In genomic region chr5:104465731-104466130, GRCm38 (mm10) we compare ENCODE assay signal across 9 mouse cellular contexts. TPM values are rescaled to one million over a fixed set of nuclear protein-coding genes. Genes with fewer than 3 reads are reported as not detected.
DNase-seq lines count a peak whose midpoint lies in the region; ATAC-seq and TF ChIP-seq lines count a peak whose summit lies in the region.
"Had no signal": no experiment of that assay in that cellular context is flagged by ENCODE, and none has a peak within 500 bp of the region (broad histone marks: within the 10 kb centered on the region; RNA-seq: fewer than 3 reads in every experiment).

No protein-coding gene starts in this region.

- no peak overlapping the region for H3K9ac ChIP-seq in lung, postnatal 0 days (replicated peaks; ENCODE audit: low read depth)
- H3K9ac ChIP-seq: lung, embryonic 15.5 days had no signal

- peak in 1 of 2 experiments; percentile 31 for DNase-seq in layer of hippocampus, adult 2 months (ENCODE audit: low spot score in 2 of 2)
- DNase-seq in layer of hippocampus, postnatal 14 days (ENCODE audit: low spot score in 2 of 2) = no peak
- DNase-seq in adrenal gland, postnatal 36 days = peak; percentile 49
- DNase-seq in gastrocnemius, postnatal 36 days = peak; percentile 47 to 82
- DNase-seq in lung, postnatal 0 days (ENCODE audit: low spot score) = peak; percentile 27
- DNase-seq in spleen, postnatal 14 days (ENCODE audit: low spot score in 2 of 2) = no peak

- peak overlapping the region; percentile 30; the same call in 1 of the 2 replicates for H3K4me3 ChIP-seq in layer of hippocampus, adult 2 months
- no peak overlapping the region for H3K4me3 ChIP-seq in lung, postnatal 0 days (ENCODE audit: low read depth, low read length)
- H3K4me3 ChIP-seq: lung, embryonic 15.5 days had no signal

- H3K27ac ChIP-seq in layer of hippocampus, adult 2 months = peak overlapping the region; percentile 85
- H3K27ac ChIP-seq in lung, postnatal 0 days (ENCODE audit: low read length) = no peak overlapping the region
- H3K27ac ChIP-seq: lung, embryonic 15.5 days had no signal

- H3K4me1 ChIP-seq in lung, postnatal 0 days (ENCODE audit: insufficient read depth, low read depth, low read length) = peaks cover 3% of the 10 kb centered on the region; the same call in 1 of the 2 replicates

- H3K36me3 ChIP-seq in lung, postnatal 0 days (ENCODE audit: insufficient read depth, low read length) = peaks cover 2% of the 10 kb centered on the region; the same call in 1 of the 2 replicates

- H3K27me3 ChIP-seq in lung, postnatal 0 days (replicated peaks; ENCODE audit: insufficient read depth, low read length) = no peaks in the 10 kb centered on the region
- H3K27me3 ChIP-seq: lung, embryonic 15.5 days had no signal

- TF ChIP-seq CTCF in layer of hippocampus, adult 2 months (conservative IDR thresholded peaks at IDR 0.05) = no peak
- no peak for TF ChIP-seq CTCF in lung, postnatal 0 days (IDR thresholded peaks at IDR 0.05)

- 86% methylated on average over 12 of the region's 12 CpGs for whole genome bisulfite sequencing in lung, postnatal 0 days

- H3K4me2 ChIP-seq in lung, postnatal 0 days (replicated peaks; ENCODE audit: low read depth, low read length) = no peak overlapping the region
- H3K4me2 ChIP-seq: lung, embryonic 15.5 days had no signal

- TF ChIP-seq EP300 in lung, postnatal 0 days (IDR thresholded peaks at IDR 0.05) = no peak

- H3K9me3 ChIP-seq in lung, postnatal 0 days (ENCODE audit: low read length) = no peaks in the 10 kb centered on the region
- H3K9me3 ChIP-seq: lung, embryonic 15.5 days had no signal

- ATAC-seq in lung, postnatal 0 days = no peak
- ATAC-seq in erythroblast, adult 5-6 weeks (replicated peaks; ENCODE audit: low FRiP score, poor library complexity, severe bottlenecking) = no peak
- no peak for ATAC-seq in activated CD4-positive, CD25-positive, alpha-beta regulatory T cell, adult 4 months

- intact Hi-C loops in gastrocnemius, postnatal 36 days (cut with DNase I) = no loop called here

RNA-seq across cellular contexts. Expression of gene Pkd2, which starts 6.5 kb away (rescaled TPM):
- 10 to 100 TPM; 33.2 to 38.8 TPM for total RNA-seq in layer of hippocampus, adult 2 months (2021)
- total RNA-seq in layer of hippocampus, postnatal 14 days (2021) = 10 to 100 TPM; 30.7 to 31.0 TPM
- 10 to 100 TPM; 43.4 to 44.1 TPM for total RNA-seq in adrenal gland, postnatal 36 days (2021)
- total RNA-seq in gastrocnemius, postnatal 36 days (2021) = 10 to 100 TPM; 11.1 to 12.2 TPM
- 11.0 and 13.5 TPM in 2 replicates for polyA plus RNA-seq in lung, postnatal 0 days (2015; fragmentation: Nextera tagmentation; extraction: Ambion mirVana)
- 0.21 and 0.38 TPM in 2 replicates for total RNA-seq in erythroblast, adult 5-6 weeks (2015; ENCODE audit: low replicate concordance)
- total RNA-seq in erythroblast, adult 5-6 weeks (2017; ENCODE audit: low replicate concordance) = 0.26 and 0.84 TPM in 2 replicates
- polyA plus RNA-seq in activated CD4-positive, CD25-positive, alpha-beta regulatory T cell, adult 4 months (2017; shearing (Covaris generic)) = under 1 TPM in 1 of 2 experiments, not detected in 1; 0.11 TPM

RNA-seq across cellular contexts. Expression of gene Spp1, which starts 30.8 kb away (rescaled TPM):
- total RNA-seq in layer of hippocampus, adult 2 months (2021) = 1 to 10 TPM; 3.7 to 3.8 TPM
- total RNA-seq in layer of hippocampus, postnatal 14 days (2021) = 1 to 10 TPM; 1.8 to 2.4 TPM
- 100 to 1,000 TPM; 126 to 196 TPM for total RNA-seq in adrenal gland, postnatal 36 days (2021)
- total RNA-seq in gastrocnemius, postnatal 36 days (2021) = 1 to 10 TPM; 1.8 to 5.6 TPM
- polyA plus RNA-seq in lung, postnatal 0 days (2015; fragmentation: Nextera tagmentation; extraction: Ambion mirVana) = 74.4 and 87.1 TPM in 2 replicates
- total RNA-seq in erythroblast, adult 5-6 weeks (2015; ENCODE audit: low replicate concordance) = 4.4 and 16.3 TPM in 2 replicates
- total RNA-seq in erythroblast, adult 5-6 weeks (2017; ENCODE audit: low replicate concordance) = 4.9 and 5.9 TPM in 2 replicates
- under 1 TPM; 0.93 to 0.94 TPM for polyA plus RNA-seq in activated CD4-positive, CD25-positive, alpha-beta regulatory T cell, adult 4 months (2017; shearing (Covaris generic))

RNA-seq across cellular contexts. Expression of gene BC005561, which starts 42.4 kb away (rescaled TPM):
- total RNA-seq in layer of hippocampus, adult 2 months (2021) = 10 to 100 TPM; 12.1 to 14.5 TPM
- total RNA-seq in layer of hippocampus, postnatal 14 days (2021) = 10 to 100 TPM; 13.3 to 15.3 TPM
- 10 to 100 TPM in 1 of 2 experiments, 1 to 10 TPM in 1; 8.8 to 12.6 TPM for total RNA-seq in adrenal gland, postnatal 36 days (2021)
- 1 to 10 TPM; 3.2 to 4.7 TPM for total RNA-seq in gastrocnemius, postnatal 36 days (2021)
- polyA plus RNA-seq in lung, postnatal 0 days (2015; fragmentation: Nextera tagmentation; extraction: Ambion mirVana) = 9.1 and 9.5 TPM in 2 replicates
- total RNA-seq in erythroblast, adult 5-6 weeks (2015; ENCODE audit: low replicate concordance) = 1.9 and 5.0 TPM in 2 replicates
- total RNA-seq in erythroblast, adult 5-6 weeks (2017; ENCODE audit: low replicate concordance) = 1.1 and 3.3 TPM in 2 replicates
- 1 to 10 TPM; 2.4 to 3.0 TPM for polyA plus RNA-seq in activated CD4-positive, CD25-positive, alpha-beta regulatory T cell, adult 4 months (2017; shearing (Covaris generic))

Comparison
In these comparisons a context has a peak if more than half of its experiments do, and no peak if none do; other contexts are left out.
1. DNase-seq: peak in adrenal gland, postnatal 36 days (2 of 2), gastrocnemius, postnatal 36 days (2 of 2) and lung, postnatal 0 days (single experiment); none in layer of hippocampus, postnatal 14 days (0 of 2) and spleen, postnatal 14 days (0 of 2).
2. RNA of gene Pkd2, which starts 6.5 kb away (total RNA-seq): 43.4 to 44.1 TPM in adrenal gland, postnatal 36 days, 33.2 to 38.8 TPM in layer of hippocampus, adult 2 months, 30.7 to 31.0 TPM in layer of hippocampus, postnatal 14 days and 11.1 to 12.2 TPM in gastrocnemius, postnatal 36 days; 0.21 to 0.84 TPM in erythroblast, adult 5-6 weeks; every median in the first group is over 4 times any median in the second.
3. RNA of gene Spp1, which starts 30.8 kb away (total RNA-seq): 126 to 196 TPM in adrenal gland, postnatal 36 days; 4.4 to 16.3 TPM in erythroblast, adult 5-6 weeks, 1.8 to 5.6 TPM in gastrocnemius, postnatal 36 days, 3.7 to 3.8 TPM in layer of hippocampus, adult 2 months and 1.8 to 2.4 TPM in layer of hippocampus, postnatal 14 days; every median in the first group is over 4 times any median in the second.